Mouse (Mus musculus): Measurements from ENCODE around the gene Nudt16l1.

- TF ChIP-seq CTCF (IDR thresholded peaks at IDR 0.05; ENCODE audit: low read depth, low read length) (no peak), POLR2A (IDR thresholded peaks at IDR 0.05; ENCODE audit: insufficient read depth, low read length) (no peak), EP300 (IDR thresholded peaks at IDR 0.05; ENCODE audit: insufficient read depth, low read depth, low read length) (no peak)
Observed at GRCm38 (mm10) chr16:4892171-4892570, 46.4 kb upstream of the Nudt16l1 start.

All from ES-Bruce4 (cell line).